Mouse (Mus musculus) heart, embryonic 14.5 days (tissue): ENCODE data around the gene Aimp1. TPM values are rescaled to one million over a fixed set of nuclear protein-coding genes. Genes with fewer than 3 reads are reported as not detected.
A peak's percentile ranks its signal among the peaks of the same experiment; 100 is the strongest.

Experiments used
- ATAC-seq: fragments of 200-750 bp; cut with Nextera tagmentation; 2 replicates; pipeline ENCODE4 v1.8.0; 2017; ENCODE audit warnings: low read depth, moderate TSS enrichment; ENCODE audit not compliant: insufficient number of reproducible peaks, insufficient read depth, low FRiP score
- H3K27ac ChIP-seq, 2 experiments: fragments of 200-500 bp in 1 of 2; fragments of 300-500 bp in 1 of 2; sonication (generic) in 1 of 2; replicated peaks in 1 of 2; 2 replicates each; pipeline ENCODE4 v1.5.1; 2012 to 2014; ENCODE audit warnings: low read depth in 2 of 2, low read length in 2 of 2, control low read depth in 1 of 2, mild to moderate bottlenecking in 1 of 2, mixed read lengths in 1 of 2; ENCODE audit not compliant: control insufficient read depth in 1 of 2, insufficient read depth in 1 of 2
- H3K27me3 ChIP-seq: fragments of 300-500 bp; sonication (generic); 2 replicates; pipeline ENCODE4 v1.6.1; 2014; ENCODE audit warnings: mild to moderate bottlenecking, low read length, control low read depth; ENCODE audit not compliant: control insufficient read depth, insufficient read depth
- H3K36me3 ChIP-seq: fragments of 300-500 bp; sonication (generic); 2 replicates; pipeline ENCODE4 v1.6.1; 2014; ENCODE audit warnings: mild to moderate bottlenecking, control low read depth, low read length, mixed read lengths; ENCODE audit not compliant: control insufficient read depth, insufficient read depth
- H3K4me1 ChIP-seq, 2 experiments: fragments of 200-500 bp in 1 of 2; fragments of 300-500 bp in 1 of 2; sonication (generic) in 1 of 2; 2 replicates each; pipeline ENCODE4 v1.6.1; 2012 to 2014; ENCODE audit warnings: low read length in 2 of 2, control low read depth in 1 of 2, mixed read lengths in 1 of 2; ENCODE audit not compliant: control insufficient read depth in 2 of 2, insufficient read depth in 2 of 2
- H3K4me2 ChIP-seq: fragments of 300-500 bp; sonication (generic); 2 replicates; pipeline ENCODE4 v1.6.1; 2014; ENCODE audit warnings: mild to moderate bottlenecking, low read length
- H3K4me3 ChIP-seq, 2 experiments: fragments of 200-500 bp in 1 of 2; fragments of 300-500 bp in 1 of 2; sonication (generic) in 1 of 2; 2 replicates each; pipeline ENCODE4 v1.5.1; 2012 to 2014; ENCODE audit warnings: low read length in 2 of 2, mild to moderate bottlenecking in 2 of 2, control low read depth in 1 of 2, low read depth in 1 of 2, moderate library complexity in 1 of 2; ENCODE audit not compliant: control insufficient read depth in 1 of 2, insufficient read depth in 1 of 2
- H3K9ac ChIP-seq: fragments of 300-500 bp; sonication (generic); 2 replicates; pipeline ENCODE4 v1.6.1; 2014; ENCODE audit warnings: mild to moderate bottlenecking, low read length
- H3K9me3 ChIP-seq: fragments of 300-500 bp; sonication (generic); 2 replicates; pipeline ENCODE4 v1.6.1; 2016; ENCODE audit warnings: low read length, control low read depth; ENCODE audit not compliant: control insufficient read depth
- WGBS: fragments of 180-500 bp; shearing (Covaris S2); extraction: QIAGEN DNeasy Blood & Tissue Kit; methylation state at CpG from one replicate; pipeline ENCODE4 v1.1.7; 2014; 5-methylcytosine and 5-hydroxymethylcytosine counted together
- polyA plus RNA-seq: library from polyadenylated mRNA; unstranded; fragments of >200 nt; fragmentation: Nextera tagmentation; extraction: Ambion mirVana; gene quantifications from 2 replicates; pipeline ENCODE4 v1.2.1, GENCODE M21; 2014

The Aimp1 gene
- polyA plus RNA-seq = 62.4 and 64.9 TPM in 2 replicates

DNA sequence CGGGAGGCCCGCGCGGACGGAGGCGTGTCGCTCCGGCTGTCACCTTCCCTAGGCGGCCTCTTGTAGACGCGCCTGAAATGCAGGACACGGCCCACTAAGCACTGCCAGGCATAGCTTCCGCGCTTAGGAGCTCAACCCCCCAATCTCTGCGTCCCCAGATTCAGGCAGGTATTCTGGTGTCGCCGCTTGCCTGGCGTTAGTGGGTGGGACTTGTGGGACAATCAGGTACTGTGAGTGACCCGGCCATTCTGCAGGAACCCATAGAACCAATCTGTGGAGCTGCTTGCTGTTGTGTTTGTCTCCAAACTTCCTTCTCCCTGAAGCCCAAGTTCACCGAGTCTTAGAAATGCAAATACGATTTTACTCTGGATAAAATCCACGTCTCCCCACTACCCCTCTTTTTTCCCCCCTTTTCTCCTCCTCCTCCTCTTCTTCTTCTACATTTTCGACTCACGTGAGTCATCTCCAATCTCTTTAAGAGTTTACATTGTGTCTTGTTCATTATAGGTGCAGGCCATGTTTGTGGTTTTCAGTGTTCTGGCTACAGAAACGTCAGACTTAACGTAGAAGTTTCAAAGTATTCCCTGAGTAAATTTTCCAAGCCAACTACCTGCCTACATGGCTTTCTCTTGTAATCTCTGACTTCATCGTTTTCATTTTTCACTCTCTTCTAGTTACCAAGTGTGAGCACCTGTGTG is at the start of gene Aimp1:
TSS of gene Aimp1 (minus strand) at position 140 of the 698 bp plus-strand sequence.
- Histone ChIP-seq H3K9ac (peak within 1 kb of the TSS; percentile 90), H3K27ac (peak within 1 kb of the TSS; percentile 94 to 98), H3K4me1 (peaks cover 2 to 18% of the 10 kb centered on the region in 2 experiments), H3K4me3 (peak within 1 kb of the TSS; percentile 77 to 97), H3K27me3 (no peaks in the 10 kb centered on the region), H3K9me3 (no peaks in the 10 kb centered on the region), H3K4me2 (peak within 1 kb of the TSS; percentile 65), H3K36me3 (peaks cover 22% of the 10 kb centered on the region)
- 1% methylated on average over 27 of the region's 27 CpGs for WGBS
- ATAC-seq = no peak

DNA sequence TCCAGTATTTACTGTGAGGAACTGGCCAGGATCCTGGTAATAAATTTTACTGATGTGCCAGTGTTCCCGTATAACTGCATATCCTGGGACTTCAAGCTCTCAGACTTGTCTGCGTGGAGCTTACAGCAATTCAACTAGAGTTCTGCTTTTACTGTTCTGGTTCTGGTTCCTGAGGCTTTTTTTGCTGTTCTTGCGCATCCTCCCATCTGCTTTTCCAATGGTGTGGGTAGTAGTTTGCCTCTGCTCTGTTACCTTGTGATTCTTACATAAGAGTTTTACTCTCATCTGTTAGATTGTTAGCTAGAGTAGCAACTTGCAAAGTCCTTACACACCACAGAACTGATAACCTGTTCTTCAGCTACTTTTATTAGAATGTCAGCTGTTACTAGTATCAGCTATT is 40.2 kb upstream of the Aimp1 start:
- no peaks in the 10 kb centered on the region for H3K9me3 ChIP-seq
- 91% methylated on average over 3 of the region's 3 CpGs for WGBS
- ATAC-seq = no peak
- no peaks in the 10 kb centered on the region for H3K27me3 ChIP-seq
- no peak overlapping the region for H3K9ac ChIP-seq
- H3K4me3 ChIP-seq = no peak overlapping the region
- H3K27ac ChIP-seq = no peak overlapping the region
- H3K4me1 ChIP-seq = no peaks in the 10 kb centered on the region
- peaks cover 64% of the 10 kb centered on the region for H3K36me3 ChIP-seq
- H3K4me2 ChIP-seq = no peak overlapping the region

GRCm38 (mm10) chr3:132717316-132717715 is 33.1 kb upstream of the Aimp1 start:
- no peak overlapping the region for H3K27ac ChIP-seq
- H3K4me1 ChIP-seq = no peaks in the 10 kb centered on the region
- no peaks in the 10 kb centered on the region for H3K27me3 ChIP-seq
- 96% methylated on average over 4 of the region's 4 CpGs for WGBS
- H3K4me3 ChIP-seq = no peak overlapping the region
- H3K4me2 ChIP-seq = no peak overlapping the region
- no peaks in the 10 kb centered on the region for H3K9me3 ChIP-seq
- no peak overlapping the region for H3K9ac ChIP-seq
- no peak for ATAC-seq
- peaks cover 26% of the 10 kb centered on the region for H3K36me3 ChIP-seq

DNA sequence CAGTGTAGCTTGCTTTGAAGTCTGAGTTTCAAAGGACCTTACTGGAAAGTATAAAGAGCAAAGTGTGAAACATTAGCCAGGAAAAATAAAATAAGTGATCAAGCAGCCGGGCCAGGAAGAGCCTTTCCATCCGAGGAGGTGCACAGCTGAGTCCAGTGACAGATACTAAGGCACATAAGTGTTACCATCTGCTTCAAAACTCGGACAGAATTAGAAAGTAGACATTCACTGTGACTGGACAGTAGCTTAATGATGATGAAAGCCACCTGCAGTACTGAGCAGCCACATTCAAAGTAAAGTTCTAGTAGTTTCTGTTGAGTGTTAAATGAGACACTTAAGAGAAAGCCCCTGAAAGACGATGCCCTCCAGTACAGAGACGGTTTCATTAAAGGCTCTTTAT is 29.7 kb upstream of the Aimp1 start:
- no peak overlapping the region for H3K9ac ChIP-seq
- H3K4me1 ChIP-seq = no peaks in the 10 kb centered on the region
- H3K27ac ChIP-seq = no peak overlapping the region
- H3K27me3 ChIP-seq = no peaks in the 10 kb centered on the region
- no peak overlapping the region for H3K4me2 ChIP-seq
- 63% methylated on average over 5 of the region's 5 CpGs for WGBS
- H3K36me3 ChIP-seq = 0 out of 2 replicates have a peak, but pooled peaks cover 8% of the 10 kb centered on the region
- no peak for ATAC-seq
- H3K4me3 ChIP-seq = no peak overlapping the region
- no peaks in the 10 kb centered on the region for H3K9me3 ChIP-seq

- ATAC-seq = no peak
- H3K9me3 ChIP-seq = no peaks in the 10 kb centered on the region
- H3K4me1 ChIP-seq = no peaks in the 10 kb centered on the region
- H3K4me3 ChIP-seq = no peak overlapping the region
- no peaks in the 10 kb centered on the region for H3K27me3 ChIP-seq
- peaks cover 13% of the 10 kb centered on the region; the same call in 1 of the 2 replicates for H3K36me3 ChIP-seq
- no peak overlapping the region for H3K4me2 ChIP-seq
- H3K9ac ChIP-seq = no peak overlapping the region
- WGBS = 71% methylated on average over 4 of the region's 4 CpGs
- no peak overlapping the region for H3K27ac ChIP-seq
Observed at GRCm38 (mm10) chr3:132706977-132707376, 22.8 kb upstream of the Aimp1 start.

DNA sequence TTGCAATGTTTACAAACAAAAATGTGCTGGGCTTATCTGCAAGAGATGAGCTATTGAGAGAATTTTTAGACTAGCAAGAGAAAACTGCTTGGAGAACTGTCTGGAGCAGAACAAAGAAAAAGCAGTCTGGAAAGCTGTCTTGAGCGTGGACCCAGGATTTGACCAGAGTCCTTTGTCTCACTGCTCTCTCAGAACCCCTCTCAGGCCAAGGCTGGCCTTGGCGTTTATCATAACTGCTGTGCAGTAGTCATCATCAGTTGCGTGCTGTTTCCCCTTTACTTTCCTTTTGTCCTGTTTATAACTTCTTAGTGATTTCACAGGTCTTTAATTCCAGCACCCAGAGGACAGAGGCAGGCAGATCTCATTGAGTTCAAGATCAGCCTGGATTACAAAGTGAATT is 20.0 kb upstream of the Aimp1 start:
- Histone ChIP-seq H3K4me3 (no peak overlapping the region), H3K36me3 (peaks cover 21% of the 10 kb centered on the region), H3K27me3 (no peaks in the 10 kb centered on the region), H3K4me2 (no peak overlapping the region), H3K9me3 (no peaks in the 10 kb centered on the region), H3K27ac (no peak overlapping the region), H3K4me1 (no peaks in the 10 kb centered on the region), H3K9ac (no peak overlapping the region)
- no peak for ATAC-seq
- WGBS = 80% methylated on average over 3 of the region's 3 CpGs

- Histone ChIP-seq H3K4me1 (no peaks in the 10 kb centered on the region), H3K9me3 (no peaks in the 10 kb centered on the region), H3K27me3 (no peaks in the 10 kb centered on the region), H3K9ac (no peak overlapping the region), H3K4me2 (no peak overlapping the region), H3K36me3 (peaks cover 15% of the 10 kb centered on the region), H3K4me3 (no peak overlapping the region), H3K27ac (no peak overlapping the region)
- 67% methylated on average over 3 of the region's 3 CpGs for WGBS
- no peak for ATAC-seq
Observed at GRCm38 (mm10) chr3:132701368-132701767, 17.2 kb upstream of the Aimp1 start.
